Mouse (Mus musculus): ENCODE measurements around the gene Trp53bp1.

Gene Trp53bp1

GRCm38 (mm10) chr2:121271236-121271927 lies at the start of gene Trp53bp1:
TSS of gene Trp53bp1 (minus strand) at chr2:121271407.
- under 1% methylated on average over 37 of the region's 37 CpGs for WGBS

- WGBS = 72% methylated on average over 8 of the region's 8 CpGs
Observed at GRCm38 (mm10) chr2:121316278-121316677, 45.1 kb upstream of the Trp53bp1 start.

GRCm38 (mm10) chr2:121308997-121309416 lies 37.8 kb upstream of the Trp53bp1 start:
- 48% methylated on average over 5 of the region's 5 CpGs for WGBS

- WGBS = 41% methylated on average over 10 of the region's 10 CpGs
Observed at GRCm38 (mm10) chr2:121300036-121300435, 28.8 kb upstream of the Trp53bp1 start.

GRCm38 (mm10) chr2:121299471-121299870 lies 28.3 kb upstream of the Trp53bp1 start:
- WGBS = 65% methylated on average over 17 of the region's 17 CpGs

- 12% methylated on average over 8 of the region's 8 CpGs for WGBS
Observed at GRCm38 (mm10) chr2:121298131-121298530, 26.9 kb upstream of the Trp53bp1 start.

- WGBS = 11% methylated on average over 9 of the region's 9 CpGs
Observed at GRCm38 (mm10) chr2:121297701-121298100, 26.5 kb upstream of the Trp53bp1 start.

- 7% methylated on average over 6 of the region's 6 CpGs for WGBS
Observed at GRCm38 (mm10) chr2:121296754-121297231, 25.6 kb upstream of the Trp53bp1 start.

GRCm38 (mm10) chr2:121295608-121296571 lies 24.7 kb upstream of the Trp53bp1 start:
- 4% methylated on average over 15 of the region's 15 CpGs for WGBS

- 4% methylated on average over 18 of the region's 18 CpGs for WGBS
Observed at GRCm38 (mm10) chr2:121294753-121295607, 23.8 kb upstream of the Trp53bp1 start.

- WGBS = 36% methylated on average over 4 of the region's 4 CpGs
Observed at GRCm38 (mm10) chr2:121294182-121294581, 23.0 kb upstream of the Trp53bp1 start.

GRCm38 (mm10) chr2:121292316-121293013 lies 21.3 kb upstream of the Trp53bp1 start:
- 41% methylated on average over 5 of the region's 5 CpGs for WGBS

GRCm38 (mm10) chr2:121289730-121290540 lies 18.7 kb upstream of the Trp53bp1 start:
- 5% methylated on average over 36 of the region's 36 CpGs for WGBS

GRCm38 (mm10) chr2:121288901-121289729 lies 17.9 kb upstream of the Trp53bp1 start, which contains the start of gene Map1a:
TSS of gene Map1a (plus strand) at chr2:121289600.
- WGBS = 1% methylated on average over 48 of the region's 48 CpGs

GRCm38 (mm10) chr2:121287850-121288249 lies 16.6 kb upstream of the Trp53bp1 start:
- 42% methylated on average over 2 of the region's 2 CpGs for WGBS

- 11% methylated on average over 4 of the region's 4 CpGs for WGBS
Observed at GRCm38 (mm10) chr2:121271928-121272516, 815 bp upstream of the Trp53bp1 start.

- under 1% methylated on average over 35 of the region's 35 CpGs for WGBS
Observed at GRCm38 (mm10) chr2:121270521-121271235, 529 bp downstream of the Trp53bp1 start.

- WGBS = 62% methylated on average over 8 of the region's 8 CpGs
Observed at GRCm38 (mm10) chr2:121268446-121268845, 2.8 kb downstream of the Trp53bp1 start.
